Mouse (Mus musculus): ENCODE results near the gene Gm340.
A peak's percentile ranks its signal among the peaks of the same experiment; 100 is the strongest.

Gm340 gene

GRCm38 (mm10) chr19:41615606-41616224 is 33.5 kb downstream of the Gm340 start:
- DNase-seq: no peak

GRCm38 (mm10) chr19:41616274-41616673 is 34.1 kb downstream of the Gm340 start:
- no peak for DNase-seq

GRCm38 (mm10) chr19:41617102-41617501 is 34.9 kb downstream of the Gm340 start:
- DNase-seq: no peak

- DNase-seq: no peak
Observed at GRCm38 (mm10) chr19:41618153-41618657, 36.0 kb downstream of the Gm340 start.

- no peak for DNase-seq
Observed at GRCm38 (mm10) chr19:41618771-41619385, 36.7 kb downstream of the Gm340 start.

- DNase-seq: no peak
Observed at GRCm38 (mm10) chr19:41620366-41621092, 38.4 kb downstream of the Gm340 start.

GRCm38 (mm10) chr19:41628970-41629369 is 46.8 kb downstream of the Gm340 start:
- DNase-seq: no peak

- peak; percentile 44 to 61 for DNase-seq
Observed at GRCm38 (mm10) chr19:41629532-41629931, 47.4 kb downstream of the Gm340 start.

GRCm38 (mm10) chr19:41634099-41634498 is 51.9 kb downstream of the Gm340 start:
- no peak for DNase-seq

- no peak for DNase-seq
Observed at GRCm38 (mm10) chr19:41634999-41635398, 52.8 kb downstream of the Gm340 start.

Data from kidney, postnatal 4 days (tissue).